Mouse (Mus musculus) cortical plate, adult 2 months (tissue): ENCODE data around the gene Naa80.

Source experiments
- CTCF ChIP-seq: fragments of 200-500 bp; IDR thresholded peaks from 2 replicates; pipeline ENCODE4 v1.5.1; 2011; ENCODE audit warnings: mild to moderate bottlenecking, control low read depth, low read length; ENCODE audit not compliant: insufficient read depth; ENCODE audit errors: extremely low read depth
- POLR2A ChIP-seq: fragments of 200-500 bp; IDR thresholded peaks from 2 replicates; pipeline ENCODE4 v1.6.1; 2011; ENCODE audit warnings: mild to moderate bottlenecking, low read length, control low read depth; ENCODE audit not compliant: insufficient read depth; ENCODE audit errors: extremely low read depth

- TF ChIP-seq CTCF (no peak), POLR2A (no peak)
Measured at GRCm38 (mm10) chr9:107544729-107545128, 34.0 kb upstream of the Naa80 start.
